Mouse (Mus musculus): ENCODE measurements at regions not wholly inside any gene's neighbourhood (a gene's known extent, or its start where the extent isn't known, plus 50 kb on each side); places are given as distances from the start of the nearest gene placed in this dataset.
A peak's percentile ranks its signal among the peaks of the same experiment; 100 is the strongest.
"Not testable (repeated sequence)": the region's sequence is repeated elsewhere in the genome, so short reads cannot be mapped to it uniquely, and the experiment has no call there.

DNA sequence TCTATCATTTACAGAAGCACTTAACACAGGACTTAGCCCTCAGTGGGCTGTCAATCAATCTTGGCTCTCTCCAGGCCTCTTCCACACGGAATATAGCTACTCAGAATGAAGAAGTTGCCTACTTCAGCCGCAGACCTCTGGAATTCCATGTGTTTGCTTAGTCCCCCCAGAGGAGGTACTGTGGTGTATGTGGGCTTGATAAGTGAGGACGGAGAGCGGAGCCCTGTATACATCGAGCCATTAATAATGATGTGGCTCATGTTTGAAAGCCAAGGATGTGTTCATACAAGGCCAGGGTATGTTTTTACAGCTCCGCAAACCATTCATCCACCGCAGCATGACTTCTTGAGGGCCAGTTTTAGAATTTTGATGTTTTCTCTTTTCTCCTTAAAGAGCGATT is 125.8 kb downstream of the Enc1 start:
- H3K27ac ChIP-seq, result no peak overlapping the region
- WGBS, result 83% methylated on average over 8 of the region's 8 CpGs

DNA sequence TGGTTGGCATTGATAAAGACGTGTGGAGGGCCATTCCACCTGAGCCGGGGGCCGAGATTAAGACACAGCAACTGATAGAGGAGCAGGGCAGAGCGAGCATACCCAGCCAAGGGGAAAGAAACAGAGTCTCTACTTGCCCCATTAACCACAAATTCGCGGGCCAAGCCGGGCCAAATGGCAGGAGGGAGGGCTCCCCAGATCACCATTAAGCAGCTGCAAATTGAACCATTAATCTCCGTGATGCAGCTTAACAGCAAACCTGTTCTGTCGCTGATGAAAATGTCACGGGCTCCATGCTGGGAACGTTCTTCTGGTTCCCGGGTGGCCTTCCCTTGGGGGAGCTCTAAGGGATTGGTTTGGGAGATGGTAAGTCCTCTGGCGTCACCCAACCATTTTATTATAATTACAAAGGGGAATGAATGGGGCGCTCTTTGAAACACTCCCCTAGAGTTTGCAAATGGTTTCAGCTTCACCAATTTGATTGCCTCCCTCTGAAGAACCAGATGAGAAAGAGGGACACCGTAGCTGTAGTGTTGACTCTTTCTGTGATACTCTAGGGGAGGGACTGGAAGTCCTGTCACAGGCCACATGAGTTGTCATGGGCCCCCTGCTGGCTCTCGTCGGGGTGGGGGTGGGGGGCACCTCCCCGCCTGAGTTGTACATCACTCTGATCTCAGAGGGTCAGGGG is 124.8 kb downstream of the Enc1 start:
- H3K4me1 ChIP-seq (replicated peaks), result peaks cover 29% of the 10 kb centered on the region
- no peak for ATAC-seq (ENCODE audit: insufficient number of reproducible peaks, insufficient read depth, low FRiP score, low TSS enrichment, low read depth)
- H3K4me3 ChIP-seq (replicated peaks), result no peak overlapping the region
- no peak overlapping the region for H3K27ac ChIP-seq
- no peaks in the 10 kb centered on the region for H3K36me3 ChIP-seq
- H3K9me3 ChIP-seq, result no peaks in the 10 kb centered on the region
- H3K9ac ChIP-seq (replicated peaks), result no peak overlapping the region
- 30% methylated on average over 18 of the region's 18 CpGs for WGBS
- H3K4me2 ChIP-seq, result no peak overlapping the region
- peaks cover 16% of the 10 kb centered on the region; the same call in 1 of the 2 replicates for H3K27me3 ChIP-seq

More for the DNA sequence above, 125.8 kb downstream of the Enc1 start:
- no peaks in the 10 kb centered on the region for H3K9me3 ChIP-seq
- peaks cover 29% of the 10 kb centered on the region for H3K4me1 ChIP-seq (replicated peaks)
- no peak overlapping the region for H3K4me3 ChIP-seq (replicated peaks)
- no peak overlapping the region for H3K4me2 ChIP-seq
- ATAC-seq (ENCODE audit: insufficient number of reproducible peaks, insufficient read depth, low FRiP score, low TSS enrichment, low read depth), result no peak
- peaks cover 16% of the 10 kb centered on the region; the same call in 1 of the 2 replicates for H3K27me3 ChIP-seq
- no peaks in the 10 kb centered on the region for H3K36me3 ChIP-seq
- H3K9ac ChIP-seq (replicated peaks), result no peak overlapping the region

DNA sequence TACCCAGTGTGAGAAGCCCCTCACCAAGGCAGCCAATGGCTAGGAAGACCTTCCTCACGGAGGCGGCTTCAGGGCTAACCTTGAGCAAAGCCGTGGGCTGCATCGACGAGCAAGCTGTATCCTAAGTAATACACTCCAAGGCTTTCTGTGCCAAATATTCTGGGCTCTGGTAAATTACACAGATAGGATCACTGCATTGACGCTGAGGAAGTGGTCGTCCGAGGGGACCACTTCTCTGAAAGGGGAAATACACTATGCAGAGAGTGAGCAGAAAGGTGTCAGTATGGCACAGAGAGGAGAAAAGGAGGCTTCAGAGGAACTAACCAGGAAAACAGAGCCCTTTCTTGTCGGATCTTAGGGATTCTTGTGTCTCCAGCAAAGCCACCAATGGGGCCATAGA is 124.1 kb downstream of the Enc1 start:
- Histone ChIP-seq H3K4me2 (no peak overlapping the region), H3K27ac (no peak overlapping the region), H3K9ac (replicated peaks) (no peak overlapping the region), H3K4me3 (replicated peaks) (no peak overlapping the region), H3K9me3 (no peaks in the 10 kb centered on the region), H3K4me1 (replicated peaks) (peaks cover 29% of the 10 kb centered on the region), H3K27me3 (peaks cover 16% of the 10 kb centered on the region; the same call in 1 of the 2 replicates), H3K36me3 (no peaks in the 10 kb centered on the region)
- WGBS, result 82% methylated on average over 9 of the region's 9 CpGs
- no peak for ATAC-seq (ENCODE audit: insufficient number of reproducible peaks, insufficient read depth, low FRiP score, low TSS enrichment, low read depth)

DNA sequence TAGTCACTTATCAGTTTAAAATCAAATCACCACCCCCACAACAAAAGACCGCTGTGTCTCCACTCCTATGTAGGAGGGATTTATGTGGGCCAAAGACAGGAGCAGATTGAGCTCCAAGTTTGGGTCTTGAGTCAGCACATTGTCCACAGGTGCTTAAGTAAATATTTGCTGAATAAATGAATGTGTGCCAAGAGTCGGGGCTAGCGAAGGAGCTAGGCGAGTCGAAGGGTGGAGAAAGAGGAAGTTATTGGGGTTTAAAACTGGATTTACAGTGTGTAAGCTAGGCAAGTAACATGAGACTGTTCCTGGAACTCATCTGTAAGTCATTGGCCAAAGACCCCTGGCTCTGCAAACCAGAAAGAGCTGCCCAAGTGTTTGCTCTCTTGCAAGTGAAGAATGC is 122.9 kb downstream of the Enc1 start:
- H3K4me3 ChIP-seq (replicated peaks), result no peak overlapping the region
- ATAC-seq (ENCODE audit: insufficient number of reproducible peaks, insufficient read depth, low FRiP score, low TSS enrichment, low read depth), result peak; percentile 56; the same call in 1 of the 2 replicates
- H3K9ac ChIP-seq (replicated peaks), result no peak overlapping the region
- H3K4me2 ChIP-seq, result no peak overlapping the region
- peaks cover 16% of the 10 kb centered on the region; the same call in 1 of the 2 replicates for H3K27me3 ChIP-seq
- 44% methylated on average over 5 of the region's 5 CpGs for WGBS
- H3K4me1 ChIP-seq (replicated peaks), result peaks cover 29% of the 10 kb centered on the region
- no peaks in the 10 kb centered on the region for H3K9me3 ChIP-seq
- H3K36me3 ChIP-seq, result no peaks in the 10 kb centered on the region
- no peak overlapping the region for H3K27ac ChIP-seq

DNA sequence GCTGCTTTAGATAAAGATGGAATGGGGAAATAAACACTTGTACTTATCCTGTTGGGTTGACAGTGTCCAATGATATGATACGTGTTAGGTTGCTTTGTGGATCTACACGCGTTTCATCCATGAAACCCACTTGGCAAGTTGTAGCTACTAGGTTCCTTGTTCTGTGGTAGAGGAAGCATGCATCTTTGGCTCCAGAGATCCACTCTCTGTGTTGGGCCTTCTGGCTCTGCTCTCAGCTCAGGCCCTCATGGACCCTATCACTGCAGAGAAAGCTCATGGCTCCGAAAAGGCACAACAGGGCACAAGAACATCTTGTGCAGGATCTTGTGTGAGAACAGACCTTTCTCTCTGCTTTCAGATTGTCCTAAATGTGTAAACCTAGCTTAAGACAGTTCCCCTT is 122.3 kb downstream of the Enc1 start:
- WGBS, result 96% methylated on average over 4 of the region's 4 CpGs
- H3K27me3 ChIP-seq, result peaks cover 16% of the 10 kb centered on the region; the same call in 1 of the 2 replicates
- H3K9ac ChIP-seq (replicated peaks), result no peak overlapping the region
- H3K9me3 ChIP-seq, result no peaks in the 10 kb centered on the region
- H3K4me2 ChIP-seq, result no peak overlapping the region
- no peak overlapping the region for H3K27ac ChIP-seq
- ATAC-seq (ENCODE audit: insufficient number of reproducible peaks, insufficient read depth, low FRiP score, low TSS enrichment, low read depth), result no peak
- H3K36me3 ChIP-seq, result no peaks in the 10 kb centered on the region
- peaks cover 29% of the 10 kb centered on the region for H3K4me1 ChIP-seq (replicated peaks)
- H3K4me3 ChIP-seq (replicated peaks), result no peak overlapping the region

DNA sequence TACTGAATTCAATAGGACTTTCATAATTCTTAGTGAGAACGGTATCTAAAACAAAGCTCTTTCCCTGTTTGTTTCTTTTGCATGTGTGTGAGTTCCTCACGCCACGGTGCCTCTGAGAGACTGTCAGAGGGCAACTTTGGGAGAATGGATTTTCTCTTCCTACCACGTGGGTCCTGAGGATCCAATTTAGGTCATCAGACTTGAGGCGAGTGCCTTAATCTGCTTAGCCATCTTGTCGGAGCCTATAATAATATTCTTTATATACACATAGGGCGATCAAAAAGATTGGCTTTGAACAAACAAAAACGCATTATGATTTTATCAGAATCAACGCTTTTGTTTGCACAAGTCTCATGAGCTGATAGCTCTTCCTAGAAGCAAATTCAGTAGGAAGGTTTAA is 119.6 kb downstream of the Enc1 start:
- no peak overlapping the region for H3K4me3 ChIP-seq (replicated peaks)
- peaks cover 22% of the 10 kb centered on the region for H3K4me1 ChIP-seq (replicated peaks)
- no peak for ATAC-seq (ENCODE audit: insufficient number of reproducible peaks, insufficient read depth, low FRiP score, low TSS enrichment, low read depth)
- H3K27ac ChIP-seq, result no peak overlapping the region
- 92% methylated on average over 9 of the region's 9 CpGs for WGBS
- H3K9ac ChIP-seq (replicated peaks), result no peak overlapping the region
- H3K36me3 ChIP-seq, result no peaks in the 10 kb centered on the region
- H3K4me2 ChIP-seq, result no peak overlapping the region
- no peaks in the 10 kb centered on the region for H3K9me3 ChIP-seq
- H3K27me3 ChIP-seq, result peaks cover 2% of the 10 kb centered on the region; the same call in 1 of the 2 replicates

DNA sequence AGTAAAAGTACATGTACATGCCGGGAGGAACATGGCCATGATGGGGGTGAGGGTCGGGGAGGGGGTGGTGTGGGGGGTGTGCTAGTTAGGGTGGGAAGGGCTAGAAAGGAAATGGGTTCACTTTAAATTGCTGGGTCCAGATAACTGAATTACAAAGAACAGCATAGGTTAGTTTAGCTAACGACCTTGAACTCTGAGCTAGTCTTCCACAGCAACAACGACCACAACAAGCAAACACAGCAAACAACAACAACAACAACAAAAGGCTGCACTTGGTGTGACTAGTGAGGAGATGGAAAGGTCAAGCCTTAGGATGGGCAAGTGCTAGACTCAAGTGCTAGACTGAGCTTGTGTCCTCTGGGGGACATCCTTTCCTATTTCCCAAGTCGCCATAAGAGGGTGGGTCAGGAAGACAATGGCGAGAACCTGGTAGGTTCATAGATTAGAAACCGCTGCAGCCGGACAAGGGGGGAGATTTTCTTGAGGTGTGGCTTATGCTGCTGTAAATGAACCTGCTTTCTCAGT is 117.9 kb downstream of the Enc1 start:
- H3K9ac ChIP-seq (replicated peaks), result no peak overlapping the region
- ATAC-seq (ENCODE audit: insufficient number of reproducible peaks, insufficient read depth, low FRiP score, low TSS enrichment, low read depth), result no peak
- H3K4me1 ChIP-seq (replicated peaks), result peaks cover 8% of the 10 kb centered on the region; the same call in 1 of the 2 replicates
- no peak overlapping the region for H3K27ac ChIP-seq
- no peak overlapping the region for H3K4me2 ChIP-seq
- peaks cover 4% of the 10 kb centered on the region for H3K27me3 ChIP-seq
- 74% methylated on average over 8 of the region's 8 CpGs for WGBS
- no peaks in the 10 kb centered on the region for H3K36me3 ChIP-seq
- H3K4me3 ChIP-seq (replicated peaks), result no peak overlapping the region
- no peaks in the 10 kb centered on the region for H3K9me3 ChIP-seq

DNA sequence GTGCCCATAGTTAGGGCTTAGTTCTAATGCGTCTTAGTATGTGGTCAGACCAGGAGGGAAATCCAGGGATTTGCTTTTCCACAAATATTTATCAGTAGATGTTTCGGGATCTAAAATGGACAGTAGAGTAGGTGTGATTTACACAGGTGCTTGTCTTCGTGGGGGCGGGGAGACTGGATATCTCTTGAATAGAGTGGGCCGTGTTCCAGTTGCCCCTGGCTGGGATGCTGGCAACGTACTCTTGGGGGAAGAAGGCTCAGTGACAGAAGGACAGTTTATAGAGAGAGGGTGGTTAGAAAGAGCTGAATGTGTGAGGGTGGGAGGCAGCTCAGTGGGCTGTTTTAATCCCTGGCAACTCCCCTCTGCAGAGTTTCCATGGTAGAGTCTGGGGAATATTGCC is 117.4 kb downstream of the Enc1 start:
- peaks cover 4% of the 10 kb centered on the region for H3K27me3 ChIP-seq
- peaks cover 2% of the 10 kb centered on the region; the same call in 1 of the 2 replicates for H3K4me1 ChIP-seq (replicated peaks)
- H3K4me3 ChIP-seq (replicated peaks), result no peak overlapping the region
- H3K9me3 ChIP-seq, result no peaks in the 10 kb centered on the region
- no peak overlapping the region for H3K4me2 ChIP-seq
- no peak overlapping the region for H3K27ac ChIP-seq
- WGBS, result 67% methylated on average over 6 of the region's 6 CpGs
- no peaks in the 10 kb centered on the region for H3K36me3 ChIP-seq
- ATAC-seq (ENCODE audit: insufficient number of reproducible peaks, insufficient read depth, low FRiP score, low TSS enrichment, low read depth), result no peak
- H3K9ac ChIP-seq (replicated peaks), result no peak overlapping the region

DNA sequence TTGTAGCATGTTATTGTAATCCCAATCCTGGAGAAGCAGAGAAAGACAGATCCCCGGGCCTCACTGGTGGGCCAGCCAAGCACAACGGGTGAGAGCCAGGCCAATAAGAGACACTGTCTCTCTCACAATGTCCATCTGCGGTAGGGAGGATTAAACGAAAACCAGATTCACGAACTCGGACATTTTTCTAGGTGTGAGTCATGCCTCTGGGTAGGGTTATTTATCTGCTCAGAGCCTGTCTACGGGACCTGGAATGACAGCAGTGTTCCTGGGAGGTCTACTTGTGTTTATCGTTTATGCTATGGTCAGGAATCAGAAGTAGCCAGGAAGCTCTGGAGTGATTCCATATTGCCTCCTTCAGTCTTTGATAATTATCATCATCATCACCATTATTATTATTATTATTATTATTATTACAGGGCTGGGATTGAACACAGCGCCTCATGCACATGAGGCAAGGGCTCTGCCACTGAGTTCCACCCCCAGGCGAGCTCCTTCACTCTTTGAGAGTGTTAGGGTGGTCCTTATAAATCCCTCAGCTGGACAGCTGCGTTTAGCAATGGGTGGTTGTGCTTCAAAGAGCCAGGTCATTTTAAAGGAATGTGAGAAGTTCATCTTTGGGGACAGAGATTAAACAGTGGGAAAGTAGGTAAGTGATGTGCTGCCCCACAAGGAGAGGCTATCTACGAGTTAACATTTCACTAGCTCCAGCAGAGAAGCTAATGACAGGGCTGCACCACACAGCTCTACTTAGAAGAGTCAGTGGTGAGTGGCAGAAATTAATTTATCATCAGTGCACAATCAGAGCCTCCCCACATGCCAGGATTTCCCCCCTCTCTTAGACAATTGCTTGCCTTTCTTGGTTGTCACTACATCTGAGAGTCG is 116.3 kb downstream of the Enc1 start:
- Histone ChIP-seq H3K27me3 (peaks cover 4% of the 10 kb centered on the region), H3K4me2 (no peak overlapping the region)
- WGBS, result 35% methylated on average over 13 of the region's 13 CpGs

DNA sequence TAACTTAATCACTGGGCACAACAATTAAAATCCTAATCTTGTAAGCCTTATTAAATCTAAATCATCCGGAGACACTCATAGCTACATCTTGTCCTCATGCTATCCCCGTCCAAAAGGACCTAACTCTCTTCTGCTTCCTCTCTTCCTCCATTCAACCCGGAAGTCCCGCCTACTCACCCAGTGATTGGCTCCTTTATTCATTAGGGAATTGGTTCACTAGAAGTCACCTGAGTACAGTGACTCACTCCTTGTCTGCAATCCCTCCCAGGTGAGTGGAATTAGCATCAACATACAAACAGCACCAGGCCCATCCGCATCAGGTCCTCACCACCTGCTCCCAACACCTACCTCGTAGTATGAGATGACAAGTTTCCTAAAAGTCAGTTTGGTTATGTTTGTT is 114.5 kb downstream of the Enc1 start:
- H3K4me3 ChIP-seq (replicated peaks); H3K4me1 ChIP-seq (replicated peaks); H3K27me3 ChIP-seq; H3K36me3 ChIP-seq; H3K9ac ChIP-seq (replicated peaks); H3K27ac ChIP-seq; H3K9me3 ChIP-seq; H3K4me2 ChIP-seq; ATAC-seq (ENCODE audit: insufficient number of reproducible peaks, insufficient read depth, low FRiP score, low TSS enrichment, low read depth): not testable (repeated sequence)
- 95% methylated on average over 6 of the region's 6 CpGs for WGBS

More for the DNA sequence above, 116.3 kb downstream of the Enc1 start:
- Histone ChIP-seq H3K9me3 (no peaks in the 10 kb centered on the region), H3K4me3 (replicated peaks) (no peak overlapping the region), H3K4me1 (replicated peaks) (no peaks in the 10 kb centered on the region), H3K9ac (replicated peaks) (no peak overlapping the region), H3K27ac (no peak overlapping the region), H3K36me3 (no peaks in the 10 kb centered on the region)
- no peak for ATAC-seq (ENCODE audit: insufficient number of reproducible peaks, insufficient read depth, low FRiP score, low TSS enrichment, low read depth)

DNA sequence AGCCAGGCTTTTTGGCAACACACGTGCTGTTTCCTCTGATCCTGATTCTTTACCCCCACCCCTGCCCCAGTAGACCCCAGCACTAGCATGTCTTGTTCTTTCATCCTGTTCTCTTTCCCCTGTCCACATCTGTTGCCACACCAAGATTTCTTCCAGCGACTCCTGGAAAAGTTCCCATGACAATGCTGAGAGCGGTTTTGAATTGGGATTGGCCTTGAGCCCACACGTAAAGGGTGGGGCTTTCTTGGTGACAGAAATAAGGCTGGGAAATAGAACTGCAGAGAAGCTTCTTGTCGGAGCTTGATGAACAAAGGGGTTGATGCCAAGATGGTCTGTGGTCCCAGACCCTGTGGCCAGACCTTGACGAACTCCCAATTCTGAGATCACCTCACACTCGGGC is 106.8 kb downstream of the Enc1 start:
- 0 out of 2 replicates have a peak, but pooled peaks cover 3% of the 10 kb centered on the region for H3K4me1 ChIP-seq (replicated peaks)
- H3K27ac ChIP-seq, result no peak overlapping the region
- H3K27me3 ChIP-seq, result no peaks in the 10 kb centered on the region
- H3K9me3 ChIP-seq, result no peaks in the 10 kb centered on the region
- no peaks in the 10 kb centered on the region for H3K36me3 ChIP-seq
- no peak overlapping the region for H3K4me3 ChIP-seq (replicated peaks)
- no peak overlapping the region for H3K4me2 ChIP-seq
- H3K9ac ChIP-seq (replicated peaks), result no peak overlapping the region
- ATAC-seq (ENCODE audit: insufficient number of reproducible peaks, insufficient read depth, low FRiP score, low TSS enrichment, low read depth), result no peak
- WGBS, result 93% methylated on average over 7 of the region's 7 CpGs

Measured in limb, embryonic 12.5 days (tissue).